Mouse (Mus musculus) gastrocnemius, postnatal 36 days (tissue): ENCODE data around the gene Ech1. TPM values are rescaled to one million over a fixed set of nuclear protein-coding genes. Genes with fewer than 3 reads are reported as not detected.

Source experiments
- DNase-seq, 2 experiments: peaks; one replicate each; pipeline ENCODE4 v3.0.0; 2022
- intact Hi-C: fragments of 180-260 bp; cut with DNase I; formaldehyde crosslinking; loops from one replicate; pipeline ENCODE4 v1.15.1; 2025
- total RNA-seq, 2 experiments: library from RNA; stranded (reverse); gene quantifications; 2 replicates each; pipeline ENCODE4 v1.2.3; 2021

Gene Ech1
- total RNA-seq, 2 experiments from 2014 or later: 214 to 252 TPM

DNA sequence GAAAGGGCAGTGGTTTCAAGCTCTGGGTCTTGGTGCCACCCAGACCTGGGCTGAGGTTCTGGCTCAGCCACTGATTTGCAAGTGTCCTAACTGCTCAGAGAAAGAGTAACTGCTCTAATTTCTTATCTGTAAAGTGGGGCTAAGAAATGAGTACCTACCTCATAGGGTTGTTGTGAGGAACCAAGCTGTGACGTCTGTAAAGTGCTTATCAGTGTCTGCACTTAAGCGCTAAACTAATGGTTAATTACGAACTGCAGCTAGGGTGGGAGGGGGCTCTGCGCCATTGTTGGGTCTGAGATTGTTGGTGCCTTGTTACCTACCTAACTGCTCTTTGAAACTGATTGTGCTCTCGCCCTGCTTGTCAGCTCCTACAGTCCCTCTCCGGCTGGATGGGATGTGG, 7.5 kb upstream of the Ech1 start:
- DNase-seq: no peak
- intact Hi-C loops: no loop called here

GRCm38 (mm10) chr7:28817957-28818356, 7.1 kb upstream of the Ech1 start:
- DNase-seq: no peak
- intact Hi-C loops: no loop called here

- intact Hi-C loops: no loop called here
- DNase-seq: no peak
Measured at GRCm38 (mm10) chr7:28818436-28818835, 6.6 kb upstream of the Ech1 start.

DNA sequence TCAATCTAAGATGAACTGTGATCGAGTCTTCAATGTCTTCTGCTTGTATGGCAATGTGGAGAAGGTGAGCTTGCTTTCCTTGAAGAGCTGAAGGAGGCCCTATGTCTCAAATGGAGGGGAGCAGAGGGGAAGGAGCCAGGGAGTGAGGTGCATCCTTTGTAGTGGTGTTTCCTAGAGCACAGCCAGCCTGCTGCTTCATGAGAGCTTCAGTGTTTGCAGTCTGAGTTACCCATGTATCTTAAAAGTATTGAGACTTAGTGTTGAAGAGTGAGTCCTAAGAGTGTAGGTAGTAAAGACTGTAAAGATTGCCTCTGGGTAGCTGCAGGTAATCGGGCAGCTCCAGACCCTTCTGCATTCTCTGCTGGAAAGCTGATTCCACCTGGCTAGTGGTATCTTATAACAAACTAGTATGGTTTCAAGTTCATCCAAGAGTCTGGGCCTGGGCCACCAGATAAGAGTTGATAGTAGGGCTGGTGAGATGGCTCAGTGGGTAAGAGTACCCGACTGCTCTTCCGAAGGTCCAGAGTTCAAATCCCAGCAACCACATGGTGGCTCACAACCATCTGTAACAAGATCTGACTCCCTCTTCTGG, 6.1 kb upstream of the Ech1 start:
- intact Hi-C loops: no loop called here
- DNase-seq: no peak

- intact Hi-C loops: no loop called here
- DNase-seq: no peak
Measured at GRCm38 (mm10) chr7:28819571-28819970, 5.4 kb upstream of the Ech1 start.

GRCm38 (mm10) chr7:28820358-28821260, 4.4 kb upstream of the Ech1 start:
- DNase-seq: no peak
- intact Hi-C loops: no loop called here

- intact Hi-C loops: no loop called here
- DNase-seq: peak; percentile 43 to 44
Measured at GRCm38 (mm10) chr7:28821261-28821831, 3.7 kb upstream of the Ech1 start.

- no peak for DNase-seq
- intact Hi-C loops: no loop called here
Measured at GRCm38 (mm10) chr7:28822556-28822955, 2.5 kb upstream of the Ech1 start.

DNA sequence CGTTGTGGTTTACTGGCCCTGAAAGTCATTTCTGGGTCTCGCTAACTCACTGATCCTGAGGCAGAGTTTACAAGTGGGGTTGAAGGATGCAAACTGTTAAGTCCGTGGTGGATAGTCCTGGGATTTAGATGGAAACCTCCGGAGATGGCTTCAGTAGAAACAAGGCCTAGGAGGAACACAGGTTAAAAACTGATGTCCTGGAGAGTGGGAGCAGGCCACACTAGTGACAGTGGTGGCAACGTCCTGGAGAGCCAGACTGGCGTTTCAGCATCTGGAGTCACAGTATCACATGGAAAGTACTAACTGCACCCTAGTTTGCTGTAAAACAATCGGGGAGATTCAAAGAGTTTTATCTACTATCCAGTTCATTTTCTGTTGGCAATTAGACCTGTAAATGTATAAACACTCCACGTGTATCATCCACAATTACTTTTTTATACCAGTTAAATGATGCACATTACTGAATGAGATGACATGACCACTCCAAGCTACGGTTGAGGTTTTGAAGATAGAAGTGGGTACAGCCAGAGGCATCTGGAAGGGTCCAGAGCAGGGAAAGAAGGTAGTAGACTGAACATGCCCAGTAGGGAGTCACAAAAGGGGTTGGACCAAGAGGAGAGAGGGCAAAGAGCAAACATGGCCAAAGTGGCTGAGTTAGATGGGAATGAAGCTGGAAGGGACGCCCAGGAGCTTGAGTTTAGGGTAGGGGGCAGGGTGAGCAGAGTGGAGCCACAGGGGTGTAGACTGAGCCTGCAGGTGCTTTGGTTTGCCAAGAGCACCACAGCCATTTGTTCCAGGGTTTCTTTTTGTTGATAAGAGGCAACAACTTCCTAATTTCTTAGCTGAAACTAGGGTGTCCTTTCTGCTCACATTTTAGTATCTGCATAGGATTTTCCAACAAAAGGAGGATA, 1.8 kb upstream of the Ech1 start:
- intact Hi-C loops: no loop called here
- no peak for DNase-seq

- DNase-seq: no peak
- intact Hi-C loops: loop anchor here (2.0 kb wide), 1 partner anchor 15 kb away; the partner anchor contains the start of gene Hnrnpl
Measured at GRCm38 (mm10) chr7:28823932-28824331, 1.1 kb upstream of the Ech1 start.

- no peak for DNase-seq
- intact Hi-C loops: loop anchor here (2.0 kb wide), 2 partner anchors 15 to 17 kb away; partner anchors contain the start of gene Hnrnpl
Measured at GRCm38 (mm10) chr7:28825686-28826401, 827 bp downstream of the Ech1 start.

- no peak for DNase-seq
- intact Hi-C loops: loop anchor here (2.0 kb wide), 1 partner anchor 14 kb away; no protein-coding TSS in a partner anchor
Measured at GRCm38 (mm10) chr7:28826402-28826772, 1.4 kb downstream of the Ech1 start.

- no peak for DNase-seq
- intact Hi-C loops: loop anchor here (2.0 kb wide), 1 partner anchor 13 kb away; no protein-coding TSS in a partner anchor
Measured at GRCm38 (mm10) chr7:28827338-28827737, 2.3 kb downstream of the Ech1 start.

DNA sequence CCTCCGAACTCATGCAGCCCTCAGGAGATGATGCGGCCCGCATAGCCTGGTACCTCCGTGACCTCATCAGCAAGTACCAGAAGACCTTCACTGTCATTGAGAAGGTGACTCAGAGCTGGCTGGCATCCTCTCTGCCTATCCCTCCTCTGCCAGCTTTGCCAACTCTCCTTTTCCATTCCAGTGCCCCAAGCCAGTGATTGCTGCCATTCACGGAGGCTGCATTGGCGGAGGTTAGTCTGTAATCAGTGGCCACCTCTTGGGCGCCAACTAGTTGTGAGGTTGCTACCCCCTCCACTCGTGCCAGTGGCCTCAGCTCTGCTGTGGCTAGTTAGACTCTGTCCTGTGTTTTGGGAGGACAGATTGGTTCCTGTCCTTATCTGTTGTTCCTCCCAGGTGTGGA, 4.8 kb downstream of the Ech1 start:
- no peak for DNase-seq
- intact Hi-C loops: no loop called here

GRCm38 (mm10) chr7:28830981-28831380, 6.0 kb downstream of the Ech1 start:
- intact Hi-C loops: no loop called here
- DNase-seq: no peak

DNA sequence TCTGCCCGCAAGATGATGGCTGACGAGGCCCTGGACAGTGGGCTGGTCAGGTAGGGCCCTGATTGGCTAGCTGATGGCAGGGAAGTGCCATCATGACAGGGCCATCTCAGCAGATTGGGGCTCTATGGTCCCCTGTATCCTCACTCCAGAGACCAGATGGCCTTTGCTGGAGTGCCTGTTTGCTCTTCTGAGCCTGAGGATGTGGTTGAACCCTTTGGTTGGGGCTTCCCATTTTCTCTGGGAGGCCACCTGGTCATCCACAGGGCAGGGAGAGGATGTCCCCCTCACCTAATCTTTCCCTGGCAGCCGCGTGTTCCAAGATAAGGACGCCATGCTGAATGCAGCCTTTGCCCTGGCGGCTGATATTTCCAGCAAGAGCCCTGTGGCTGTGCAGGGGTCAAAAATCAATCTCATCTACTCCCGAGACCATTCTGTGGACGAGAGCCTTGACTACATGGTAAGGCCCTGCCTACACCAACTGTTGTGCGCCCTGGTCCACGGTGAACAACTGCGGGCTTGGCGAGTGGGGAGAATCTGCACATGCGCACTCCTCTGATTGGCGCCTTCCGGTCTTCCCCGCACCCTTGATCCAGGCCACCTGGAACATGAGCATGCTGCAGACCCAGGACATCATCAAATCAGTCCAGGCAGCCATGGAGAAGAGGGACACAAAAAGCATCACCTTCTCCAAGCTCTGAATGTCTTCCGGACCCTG, 6.6 kb downstream of the Ech1 start:
- DNase-seq: no peak
- intact Hi-C loops: no loop called here

- intact Hi-C loops: no loop called here
- DNase-seq: no peak
Measured at GRCm38 (mm10) chr7:28832137-28832536, 7.1 kb downstream of the Ech1 start.

- DNase-seq: no peak
- intact Hi-C loops: no loop called here
Measured at GRCm38 (mm10) chr7:28833723-28834347, 8.8 kb downstream of the Ech1 start, which contains the start of gene Lgals4. Gene Lgals4, plus strand, starts transcription at chr7:28833854.

DNA sequence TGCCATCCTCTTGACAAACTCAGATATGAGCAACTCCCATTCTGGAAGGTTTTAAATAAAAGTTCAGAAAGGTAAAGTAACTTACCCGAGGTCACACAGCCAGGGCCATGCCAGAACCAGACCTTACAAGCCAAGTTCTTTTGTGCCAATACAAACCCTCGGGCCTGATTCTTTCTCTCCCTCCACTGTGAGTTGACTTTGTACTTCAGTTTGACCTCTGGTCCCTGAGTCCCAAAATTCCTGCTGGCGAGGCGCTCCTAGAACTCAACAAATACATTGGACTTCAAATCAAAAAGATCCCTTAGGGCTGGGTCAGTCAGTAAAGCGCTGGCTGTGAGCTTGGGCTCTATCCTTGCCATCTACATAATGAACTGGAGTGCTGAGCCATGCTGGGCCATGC, 11.9 kb downstream of the Ech1 start:
- intact Hi-C loops: loop anchor here (1.0 kb wide), 1 partner anchor 34 kb away; no protein-coding TSS in a partner anchor
- no peak for DNase-seq
